Mouse (Mus musculus) embryonic facial prominence, embryonic 13.5 days (tissue): ENCODE results near the gene Spi1. TPM values are rescaled to one million over a fixed set of nuclear protein-coding genes. Genes with fewer than 3 reads are reported as not detected.
A peak's percentile ranks its signal among the peaks of the same experiment; 100 is the strongest.

Experiments
- ATAC-seq: fragments of 200-750 bp; cut with Nextera tagmentation; 2 replicates; pipeline ENCODE4 v1.8.0; 2017; ENCODE audit warnings: low read depth; ENCODE audit not compliant: insufficient number of reproducible peaks, insufficient read depth, low FRiP score, low TSS enrichment
- H3K27ac ChIP-seq: fragments of 300-500 bp; sonication (generic); 2 replicates; pipeline ENCODE4 v1.5.1; 2015; ENCODE audit warnings: moderate library complexity, mild to moderate bottlenecking, inconsistent platforms
- H3K27me3 ChIP-seq: fragments of 300-500 bp; sonication (generic); 2 replicates; pipeline ENCODE4 v1.6.1; 2015; ENCODE audit warnings: mild to moderate bottlenecking, inconsistent platforms
- H3K36me3 ChIP-seq: fragments of 300-500 bp; sonication (generic); 2 replicates; pipeline ENCODE4 v1.6.1; 2015; ENCODE audit warnings: mild to moderate bottlenecking, inconsistent platforms
- H3K4me1 ChIP-seq: fragments of 300-500 bp; sonication (generic); 2 replicates; pipeline ENCODE4 v1.6.1; 2015; ENCODE audit warnings: inconsistent platforms
- H3K4me2 ChIP-seq: fragments of 300-500 bp; sonication (generic); 2 replicates; pipeline ENCODE4 v1.6.1; 2015; ENCODE audit warnings: moderate library complexity, mild to moderate bottlenecking, inconsistent platforms
- H3K4me3 ChIP-seq: fragments of 300-500 bp; sonication (generic); 2 replicates; pipeline ENCODE4 v1.5.1; 2015; ENCODE audit warnings: mild to moderate bottlenecking, inconsistent platforms
- H3K9ac ChIP-seq: fragments of 300-500 bp; sonication (generic); 2 replicates; pipeline ENCODE4 v1.6.1; 2015; ENCODE audit warnings: mild to moderate bottlenecking, inconsistent platforms
- H3K9me3 ChIP-seq: fragments of 300-500 bp; sonication (generic); 2 replicates; pipeline ENCODE4 v1.6.1; 2016; ENCODE audit warnings: inconsistent platforms
- WGBS: fragments of 180-500 bp; shearing (Covaris S2); methylation state at CpG from one replicate; pipeline ENCODE4 v1.1.7; 2015; ENCODE audit warnings: mixed read lengths; 5-methylcytosine and 5-hydroxymethylcytosine counted together
- polyA plus RNA-seq: library from polyadenylated mRNA; unstranded; fragments of >200 nt; fragmentation: Nextera tagmentation; extraction: Ambion mirVana; gene quantifications from 2 replicates; pipeline ENCODE4 v1.2.1, GENCODE M21; 2015

Gene Spi1
- polyA plus RNA-seq, 1 experiment from 2014 or later: 7.5 TPM

DNA sequence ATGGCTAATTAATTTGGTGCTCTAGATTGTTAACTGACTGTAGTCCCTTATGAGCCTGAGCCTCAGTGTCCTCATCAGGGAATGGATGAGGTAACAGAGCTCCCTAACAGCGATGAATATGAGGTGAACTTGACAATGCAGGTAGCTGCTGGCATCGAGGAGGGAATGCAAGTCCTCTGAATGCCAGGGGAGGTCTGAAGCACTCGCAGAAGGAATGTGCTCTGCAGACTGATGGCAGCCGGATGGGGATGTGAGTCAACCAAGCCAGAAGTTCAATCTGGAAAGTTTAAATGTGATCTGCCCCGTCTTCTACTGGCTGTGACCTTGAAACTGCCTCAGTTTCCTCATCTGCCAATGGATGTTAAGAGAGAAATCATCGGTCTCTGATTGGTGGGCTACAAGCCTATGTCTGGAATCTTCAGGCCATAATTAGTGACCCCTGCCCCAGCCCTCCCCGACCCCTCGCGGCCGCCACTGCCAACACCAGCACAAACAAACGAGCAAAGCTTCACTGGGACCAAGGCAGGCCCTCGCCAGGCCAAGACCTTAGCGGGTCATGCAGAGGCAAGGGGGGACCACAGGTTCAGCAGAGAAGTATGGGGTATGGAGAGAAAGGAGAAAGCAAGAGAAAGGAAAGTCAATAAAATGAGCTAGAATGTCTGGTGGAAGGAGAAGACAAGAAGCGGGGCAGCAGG, 12.7 kb upstream of the Spi1 start:
- Histone ChIP-seq H3K9ac (peak overlapping the region; percentile 81), H3K9me3 (no peaks in the 10 kb centered on the region), H3K36me3 (peaks cover 26% of the 10 kb centered on the region), H3K27ac (peak overlapping the region; percentile 88), H3K4me3 (peak overlapping the region; percentile 57), H3K4me1 (peaks cover 19% of the 10 kb centered on the region), H3K4me2 (peak overlapping the region; percentile 77), H3K27me3 (no peaks in the 10 kb centered on the region)
- WGBS: 4% methylated on average over 14 of the region's 14 CpGs
- ATAC-seq: no peak

GRCm38 (mm10) chr2:91070076-91070800, 12.0 kb upstream of the Spi1 start, which contains the start of gene Slc39a13:
TSS of gene Slc39a13 (minus strand) at chr2:91070417.
- ATAC-seq: peak; percentile 96
- Histone ChIP-seq H3K36me3 (peaks cover 18% of the 10 kb centered on the region), H3K9me3 (no peaks in the 10 kb centered on the region), H3K4me3 (peak within 1 kb of the TSS; percentile 57), H3K4me2 (peak within 1 kb of the TSS; percentile 77), H3K27ac (peak within 1 kb of the TSS; percentile 88), H3K9ac (peak within 1 kb of the TSS; percentile 81), H3K27me3 (no peaks in the 10 kb centered on the region), H3K4me1 (peaks cover 19% of the 10 kb centered on the region)
- WGBS: under 1% methylated on average over 69 of the region's 69 CpGs

GRCm38 (mm10) chr2:91071059-91071458, 11.1 kb upstream of the Spi1 start:
- ATAC-seq: no peak
- no peaks in the 10 kb centered on the region for H3K9me3 ChIP-seq
- peak overlapping the region; percentile 81 for H3K9ac ChIP-seq
- peak overlapping the region; percentile 88 for H3K27ac ChIP-seq
- 82% methylated on average over 10 of the region's 10 CpGs for WGBS
- peaks cover 19% of the 10 kb centered on the region for H3K4me1 ChIP-seq
- no peaks in the 10 kb centered on the region for H3K27me3 ChIP-seq
- peak overlapping the region; percentile 77 for H3K4me2 ChIP-seq
- peak overlapping the region; percentile 57 for H3K4me3 ChIP-seq
- peaks cover 12% of the 10 kb centered on the region for H3K36me3 ChIP-seq

GRCm38 (mm10) chr2:91072092-91072491, 10.1 kb upstream of the Spi1 start:
- Histone ChIP-seq H3K27me3 (no peaks in the 10 kb centered on the region), H3K27ac (no peak overlapping the region), H3K4me3 (no peak overlapping the region), H3K4me1 (peaks cover 19% of the 10 kb centered on the region), H3K4me2 (no peak overlapping the region), H3K9ac (no peak overlapping the region), H3K36me3 (peaks cover 3% of the 10 kb centered on the region), H3K9me3 (no peaks in the 10 kb centered on the region)
- ATAC-seq: no peak
- 20% methylated on average over 1 of the region's 1 CpGs for WGBS

- Histone ChIP-seq H3K4me3 (peak overlapping the region; percentile 54), H3K27me3 (no peaks in the 10 kb centered on the region), H3K27ac (no peak overlapping the region), H3K4me1 (peaks cover 11% of the 10 kb centered on the region), H3K4me2 (peak overlapping the region; percentile 93), H3K9me3 (no peaks in the 10 kb centered on the region), H3K36me3 (no peaks in the 10 kb centered on the region), H3K9ac (peak overlapping the region; percentile 77)
- ATAC-seq: no peak
- 11% methylated on average over 12 of the region's 12 CpGs for WGBS
These were observed 4.3 kb upstream of the Spi1 start for GRCm38 (mm10) chr2:91077957-91078313.

GRCm38 (mm10) chr2:91078314-91079025, 3.7 kb upstream of the Spi1 start:
- peak; percentile 32; the same call in 1 of the 2 replicates for ATAC-seq
- Histone ChIP-seq H3K36me3 (no peaks in the 10 kb centered on the region), H3K4me2 (peak overlapping the region; percentile 93), H3K4me1 (peaks cover 11% of the 10 kb centered on the region), H3K27ac (no peak overlapping the region), H3K9ac (peak overlapping the region; percentile 77), H3K9me3 (no peaks in the 10 kb centered on the region), H3K4me3 (peak overlapping the region; percentile 54), H3K27me3 (no peaks in the 10 kb centered on the region)
- 1% methylated on average over 29 of the region's 36 CpGs for WGBS

DNA sequence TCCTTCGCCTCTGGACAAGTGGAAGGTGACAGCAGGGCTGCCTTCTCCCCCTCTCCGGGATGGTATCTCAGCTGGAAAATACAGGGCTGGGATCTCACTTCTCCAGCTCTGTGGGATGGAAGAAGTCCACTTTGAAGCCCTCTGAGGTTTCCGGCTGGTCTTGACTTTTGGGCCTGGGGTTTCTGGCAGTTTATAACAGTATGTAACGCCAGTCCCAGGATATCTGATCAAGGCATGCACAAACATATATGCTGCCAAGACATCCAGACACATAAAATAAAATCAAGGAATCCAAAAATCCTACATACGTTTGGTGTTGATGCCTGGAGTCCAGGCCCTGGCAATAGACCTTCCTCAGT, 3.2 kb upstream of the Spi1 start:
- Histone ChIP-seq H3K4me1 (peaks cover 11% of the 10 kb centered on the region), H3K36me3 (no peaks in the 10 kb centered on the region), H3K9ac (peak overlapping the region; percentile 77), H3K4me3 (peak overlapping the region; percentile 54), H3K27ac (no peak overlapping the region), H3K4me2 (peak overlapping the region; percentile 93), H3K9me3 (no peaks in the 10 kb centered on the region), H3K27me3 (no peaks in the 10 kb centered on the region)
- 21% methylated on average over 5 of the region's 5 CpGs for WGBS
- ATAC-seq: no peak

- no peak overlapping the region for H3K9ac ChIP-seq
- ATAC-seq: no peak
- H3K9me3 ChIP-seq: no peaks in the 10 kb centered on the region
- H3K27ac ChIP-seq: no peak overlapping the region
- no peaks in the 10 kb centered on the region for H3K36me3 ChIP-seq
- no peak overlapping the region for H3K4me3 ChIP-seq
- peaks cover 11% of the 10 kb centered on the region for H3K4me1 ChIP-seq
- WGBS: 77% methylated on average over 8 of the region's 8 CpGs
- H3K4me2 ChIP-seq: no peak overlapping the region
- no peaks in the 10 kb centered on the region for H3K27me3 ChIP-seq
These were observed 1.2 kb upstream of the Spi1 start for GRCm38 (mm10) chr2:91080784-91081513.

DNA sequence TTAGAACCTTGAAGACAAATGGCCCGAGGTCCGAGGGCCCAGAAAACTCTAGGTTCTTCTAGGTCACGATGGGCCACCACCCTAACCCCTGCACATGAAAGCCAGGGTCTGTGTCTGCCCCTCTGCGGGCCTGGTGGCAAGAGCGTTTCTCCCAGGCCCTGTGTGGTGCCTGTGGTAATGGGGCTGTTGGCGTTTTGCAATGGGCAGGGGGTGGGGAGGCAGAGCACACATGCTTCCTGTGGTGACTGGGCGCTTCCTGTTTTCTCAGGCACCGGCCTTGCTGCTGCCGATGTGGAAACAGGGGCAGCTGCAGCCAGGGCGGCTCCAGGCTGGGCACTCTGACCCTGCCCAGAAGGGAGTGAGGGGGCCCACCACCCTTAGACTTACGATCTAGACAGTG, 654 bp downstream of the Spi1 start:
- no peak overlapping the region for H3K4me2 ChIP-seq
- WGBS: 66% methylated on average over 11 of the region's 11 CpGs
- ATAC-seq: no peak
- H3K4me1 ChIP-seq: peaks cover 11% of the 10 kb centered on the region
- H3K4me3 ChIP-seq: no peak overlapping the region
- no peaks in the 10 kb centered on the region for H3K36me3 ChIP-seq
- no peaks in the 10 kb centered on the region for H3K27me3 ChIP-seq
- H3K27ac ChIP-seq: no peak overlapping the region
- no peak overlapping the region for H3K9ac ChIP-seq
- no peaks in the 10 kb centered on the region for H3K9me3 ChIP-seq

DNA sequence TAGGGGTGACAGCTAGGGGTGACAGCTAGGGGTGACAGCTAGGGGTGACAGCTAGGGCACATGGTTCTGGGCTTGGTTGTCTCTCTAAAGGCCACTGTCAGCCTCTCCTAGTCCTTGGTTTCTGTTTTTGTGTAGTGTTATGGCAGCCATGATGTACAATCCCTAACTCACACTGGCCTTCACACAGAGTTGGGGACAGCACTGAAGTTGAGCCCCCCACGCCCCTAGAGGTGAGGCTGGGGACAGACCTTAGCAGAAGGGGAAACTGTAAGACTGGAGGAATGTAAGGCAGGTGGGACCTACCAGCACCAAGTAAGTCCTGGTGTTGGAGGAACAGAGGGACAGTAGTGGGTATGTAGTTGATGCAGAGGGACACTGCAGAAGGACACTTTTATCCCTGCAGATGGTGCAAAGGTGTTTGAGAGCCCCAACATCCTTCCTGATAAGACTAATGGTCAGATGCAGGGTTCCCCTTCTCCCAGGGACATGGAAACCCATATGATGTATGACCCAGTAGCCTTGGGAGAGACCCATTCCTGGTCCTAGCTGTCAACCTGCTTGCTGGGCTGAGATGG, 1.3 kb downstream of the Spi1 start:
- Histone ChIP-seq H3K9ac (no peak overlapping the region), H3K4me2 (no peak overlapping the region), H3K4me3 (no peak overlapping the region), H3K9me3 (no peaks in the 10 kb centered on the region), H3K4me1 (peaks cover 7% of the 10 kb centered on the region), H3K36me3 (no peaks in the 10 kb centered on the region), H3K27me3 (no peaks in the 10 kb centered on the region), H3K27ac (no peak overlapping the region)
- 74% methylated on average over 1 of the region's 1 CpGs for WGBS
- no peak for ATAC-seq
